Mouse (Mus musculus) inflammation-experienced regulatory T-cells, adult 16 weeks (primary cell): Measurements from ENCODE around the gene Krt39. TPM values are rescaled to one million over a fixed set of nuclear protein-coding genes. Genes with fewer than 3 reads are reported as not detected.

Experiments used
- polyA plus RNA-seq: library from polyadenylated mRNA; unstranded; fragments of 100-300 nt; shearing (Covaris generic); gene quantifications from one replicate; pipeline ENCODE4 v1.2.1, GENCODE M21; 2017

Gene Krt39
- polyA plus RNA-seq = not detected

GRCm38 (mm10) chr11:99521288-99521860 lies at the start of gene Krt39:
Gene Krt39 (minus strand): TSS chr11:99521338.

GRCm38 (mm10) chr11:99566530-99566929 lies 45.4 kb upstream of the Krt39 start, which contains the start of gene Krtap3-1:
Gene Krtap3-1 (minus strand): TSS chr11:99566630.

GRCm38 (mm10) chr11:99559366-99559765 lies 38.2 kb upstream of the Krt39 start, which contains the start of gene Gm11939:
Gene Gm11939 (minus strand): TSS chr11:99559466.

GRCm38 (mm10) chr11:99556753-99557152 lies 35.6 kb upstream of the Krt39 start, which contains the start of gene Krtap3-2:
Gene Krtap3-2 (minus strand): TSS chr11:99556853.

GRCm38 (mm10) chr11:99550765-99551164 lies 29.6 kb upstream of the Krt39 start, which contains the start of gene Krtap3-3:
Gene Krtap3-3 (minus strand): TSS chr11:99550865.

GRCm38 (mm10) chr11:99492733-99493573 lies 28.2 kb downstream of the Krt39 start, which contains the start of gene Krt23:
Gene Krt23 (minus strand): TSS chr11:99493137.

Other genes with a start within 250 kb of the Krt39 start
- not detected for gene Krt24, start 236.1 kb downstream of the Krt39 start, polyA plus RNA-seq
- gene Krt25, start 198.4 kb downstream of the Krt39 start, polyA plus RNA-seq = not detected
- gene Krt26, start 183.4 kb downstream of the Krt39 start, polyA plus RNA-seq = not detected
- gene Krt27, start 170.2 kb downstream of the Krt39 start, polyA plus RNA-seq = not detected
- gene Krt28, start 146.4 kb downstream of the Krt39 start, polyA plus RNA-seq = not detected
- gene Krt10, start 132.0 kb downstream of the Krt39 start, polyA plus RNA-seq = 21.7 TPM
- not detected for gene Krt12, start 99.1 kb downstream of the Krt39 start, polyA plus RNA-seq
- gene Krt20, start 83.2 kb downstream of the Krt39 start, polyA plus RNA-seq = not detected
- not detected for gene Krt23, start 28.2 kb downstream of the Krt39 start, polyA plus RNA-seq
- gene Krt40, start 21.8 kb upstream of the Krt39 start, polyA plus RNA-seq = not detected
- gene Krtap3-3, start 29.5 kb upstream of the Krt39 start, polyA plus RNA-seq = not detected
- not detected for gene Krtap3-2, start 35.5 kb upstream of the Krt39 start, polyA plus RNA-seq
- gene Gm11939, start 38.1 kb upstream of the Krt39 start, polyA plus RNA-seq = not detected
- not detected for gene Krtap3-1, start 45.3 kb upstream of the Krt39 start, polyA plus RNA-seq
- gene Krtap1-5, start 59.7 kb upstream of the Krt39 start, polyA plus RNA-seq = not detected
- gene Krtap1-4, start 62.3 kb upstream of the Krt39 start, polyA plus RNA-seq = not detected
- gene Krtap1-3, start 70.0 kb upstream of the Krt39 start, polyA plus RNA-seq = not detected
- not detected for gene Krtap9-3, start 76.8 kb upstream of the Krt39 start, polyA plus RNA-seq
- not detected for gene Gm11938, start 82.0 kb upstream of the Krt39 start, polyA plus RNA-seq
- not detected for gene Gm11937, start 88.9 kb upstream of the Krt39 start, polyA plus RNA-seq
- gene Krtap2-4, start 93.5 kb upstream of the Krt39 start, polyA plus RNA-seq = not detected
- not detected for gene Gm11562, start 99.1 kb upstream of the Krt39 start, polyA plus RNA-seq
- not detected for gene Krtap4-1, start 106.9 kb upstream of the Krt39 start, polyA plus RNA-seq
- not detected for gene Krtap4-2, start 113.7 kb upstream of the Krt39 start, polyA plus RNA-seq
- gene Krtap4-7, start 122.8 kb upstream of the Krt39 start, polyA plus RNA-seq = not detected
- not detected for gene Gm11555, start 128.9 kb upstream of the Krt39 start, polyA plus RNA-seq
- gene Gm11563, start 137.6 kb upstream of the Krt39 start, polyA plus RNA-seq = not detected
- not detected for gene Krtap4-6, start 144.6 kb upstream of the Krt39 start, polyA plus RNA-seq
- not detected for gene Gm14190, start 169.4 kb upstream of the Krt39 start, polyA plus RNA-seq
- not detected for gene Gm14180, start 213.0 kb upstream of the Krt39 start, polyA plus RNA-seq